Mouse (Mus musculus): Measurements from ENCODE around the gene Celsr3.

The Celsr3 gene

DNA sequence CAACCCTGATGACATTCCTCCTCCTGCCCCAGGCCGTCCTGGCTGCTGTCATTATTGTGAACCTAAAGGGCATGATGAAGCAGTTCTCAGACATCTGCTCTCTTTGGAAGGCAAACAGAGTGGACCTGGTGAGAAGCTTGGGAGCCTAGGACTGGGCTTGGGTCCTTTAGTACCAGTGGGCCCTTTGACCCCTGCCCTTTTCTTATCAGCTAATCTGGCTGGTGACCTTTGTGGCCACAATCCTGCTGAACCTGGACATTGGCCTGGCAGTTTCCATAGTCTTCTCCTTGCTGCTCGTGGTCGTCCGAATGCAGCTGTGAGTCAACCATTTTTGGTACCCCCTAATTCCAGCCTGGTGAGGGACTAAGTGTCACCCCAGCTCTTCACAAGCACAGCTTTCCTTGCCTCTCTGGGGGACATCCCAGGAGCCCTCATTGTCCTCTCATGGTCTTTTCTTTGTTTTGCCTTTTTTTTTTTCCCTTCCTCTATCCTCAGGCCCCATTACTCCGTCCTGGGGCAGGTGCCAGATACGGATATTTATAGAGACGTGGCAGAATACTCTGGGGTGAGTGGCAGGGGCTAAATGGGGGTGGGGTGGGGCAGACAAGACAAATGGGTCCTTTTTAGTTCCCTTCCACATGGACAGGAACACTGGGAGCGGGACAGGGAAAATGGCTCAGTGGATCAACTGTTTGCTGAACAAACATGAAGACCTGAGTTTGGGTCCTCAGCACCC, 32.8 kb downstream of the Celsr3 start:
- DNase-seq: no peak
